Mouse (Mus musculus): ENCODE results near the gene Cbarp.

Cbarp gene

DNA sequence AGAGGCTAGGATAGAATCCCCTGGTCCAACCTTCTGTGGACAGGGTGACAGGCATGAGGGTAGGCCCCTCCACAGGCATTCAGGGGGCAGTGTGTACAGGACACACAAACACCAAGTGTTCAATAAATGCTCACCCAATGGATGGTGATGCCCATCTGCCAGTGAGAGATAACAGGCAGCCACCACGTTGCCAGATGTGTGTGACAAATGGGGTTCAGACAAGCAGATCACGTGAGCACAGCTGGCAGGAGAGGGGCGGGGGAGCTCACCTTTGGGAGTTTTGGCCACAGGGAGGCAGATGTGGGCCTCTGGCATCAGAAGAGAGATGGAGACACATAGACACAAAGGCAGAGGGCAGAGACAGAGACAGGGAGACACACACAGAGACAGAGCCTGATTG lies 59.6 kb downstream of the Cbarp start:
- peaks cover 99% of the 10 kb centered on the region for H3K36me3 ChIP-seq (ENCODE audit: insufficient read depth, low read length)
- H3K9me3 ChIP-seq (ENCODE audit: low read length) = no peaks in the 10 kb centered on the region
- H3K27me3 ChIP-seq (ENCODE audit: insufficient read depth, low read length) = no peaks in the 10 kb centered on the region
- TF ChIP-seq NANOG (IDR thresholded peaks at IDR 0.05; ENCODE audit: borderline replicate concordance, low read length) (no peak), POU5F1 (IDR thresholded peaks at IDR 0.05; ENCODE audit: borderline replicate concordance, low read length) (no peak), CTCF (conservative IDR thresholded peaks at IDR 0.05; ENCODE audit: low read length) (no peak)
- no peak overlapping the region for H3K4me3 ChIP-seq (replicated peaks; ENCODE audit: low read length)
- H3K4me1 ChIP-seq (replicated peaks; ENCODE audit: low read depth, low read length) = peaks cover 57% of the 10 kb centered on the region

Measured in E14TG2a.4 (cell line).